Mouse (Mus musculus): ENCODE measurements around the gene Ptprm.

The Ptprm gene

DNA sequence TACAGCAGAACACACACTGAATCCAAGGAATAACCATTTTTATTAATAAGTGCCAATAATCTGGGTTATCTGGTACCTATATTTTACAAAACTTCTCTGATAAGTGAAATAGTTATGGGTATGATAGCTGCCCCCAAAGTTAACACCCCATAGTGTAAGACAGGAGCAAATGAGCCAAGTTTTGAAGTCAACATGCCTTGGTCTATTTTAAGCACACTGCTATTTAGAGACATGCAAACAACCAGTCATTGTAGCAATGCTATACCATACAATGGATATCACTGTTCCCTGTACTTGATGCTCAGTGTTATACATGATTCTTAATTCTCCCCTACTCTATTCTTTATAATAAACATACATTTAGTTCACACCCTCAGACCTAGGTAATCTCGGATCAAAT, 366.2 kb downstream of the Ptprm start:
- DNase-seq (ENCODE audit: low read depth): no peak

DNA sequence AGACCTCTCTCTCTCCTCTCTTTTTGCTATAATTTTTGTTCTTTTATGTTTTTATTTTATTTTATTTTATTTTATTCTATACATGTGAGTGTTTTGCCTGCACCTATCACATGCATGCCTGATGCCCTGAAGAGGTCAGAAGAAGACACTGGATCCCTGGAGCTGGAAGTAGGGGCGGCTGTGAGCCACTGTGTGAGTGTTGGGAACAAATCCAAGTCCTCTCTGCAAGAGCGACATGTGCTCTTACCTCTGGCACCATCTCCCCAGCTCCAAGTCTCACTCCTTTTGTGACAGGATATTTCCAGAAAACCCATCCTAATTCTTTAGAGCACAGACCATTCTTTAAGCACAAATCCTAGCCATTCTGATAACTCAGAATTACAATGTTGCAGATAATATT, 372.6 kb downstream of the Ptprm start:
- DNase-seq (ENCODE audit: low read depth): no peak

DNA sequence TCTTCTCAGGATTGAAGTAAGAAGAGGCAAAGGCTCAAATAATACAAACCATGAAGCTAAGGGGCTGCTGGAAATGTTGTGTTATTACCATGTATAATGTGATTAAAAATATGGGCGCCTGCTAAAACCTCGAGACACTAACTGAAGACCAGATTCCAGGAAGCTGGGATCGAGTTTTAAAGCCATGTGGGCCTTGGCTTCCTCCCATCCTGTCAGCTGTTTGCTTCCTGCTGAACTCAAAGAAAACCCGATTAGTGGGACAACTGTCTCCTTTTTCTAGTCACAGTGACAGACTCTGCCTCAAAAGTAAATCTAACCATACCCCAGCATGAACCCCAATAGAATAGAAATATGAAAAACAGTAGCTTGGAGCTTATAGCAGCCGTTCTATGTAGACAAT, 374.3 kb downstream of the Ptprm start:
- DNase-seq (ENCODE audit: low read depth): no peak

DNA sequence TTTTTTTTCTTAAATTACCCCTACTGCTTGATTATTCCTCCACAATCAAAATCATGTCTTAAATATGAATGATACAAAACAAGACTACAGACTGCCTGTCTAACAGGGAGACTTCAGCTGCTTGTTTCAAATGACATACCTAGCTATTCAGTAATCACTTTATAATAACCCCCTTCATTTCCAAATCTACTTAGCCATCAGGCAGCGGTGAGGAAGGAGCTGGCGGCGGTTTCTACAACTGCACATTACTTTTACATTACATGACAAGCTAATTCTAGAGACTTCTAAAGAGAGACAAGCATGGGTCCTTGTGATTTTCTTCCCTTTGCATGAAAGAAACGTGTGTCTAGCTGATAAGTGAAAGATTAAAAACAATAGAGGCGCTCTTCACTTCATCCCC, 377.8 kb downstream of the Ptprm start:
- DNase-seq (ENCODE audit: low read depth): no peak

DNA sequence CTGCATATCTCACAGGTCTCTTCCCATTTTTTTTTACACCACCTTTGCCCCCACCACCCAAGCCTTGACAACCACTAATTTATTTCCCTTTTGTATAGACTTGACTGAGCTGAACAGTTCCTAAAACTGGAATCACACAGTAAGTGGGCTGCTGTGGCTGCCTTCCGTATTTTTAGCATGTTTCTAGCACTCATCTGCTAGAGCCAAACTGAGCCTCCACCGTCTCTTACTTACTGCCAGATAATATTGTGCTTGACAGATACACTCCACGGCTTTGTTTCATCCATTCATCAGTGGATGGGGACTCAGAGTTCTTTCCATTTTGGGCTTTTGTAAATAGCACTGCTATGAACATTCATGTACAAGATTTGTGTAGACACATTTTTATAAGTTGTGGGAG, 381.3 kb downstream of the Ptprm start:
- no peak for DNase-seq (ENCODE audit: low read depth)

DNA sequence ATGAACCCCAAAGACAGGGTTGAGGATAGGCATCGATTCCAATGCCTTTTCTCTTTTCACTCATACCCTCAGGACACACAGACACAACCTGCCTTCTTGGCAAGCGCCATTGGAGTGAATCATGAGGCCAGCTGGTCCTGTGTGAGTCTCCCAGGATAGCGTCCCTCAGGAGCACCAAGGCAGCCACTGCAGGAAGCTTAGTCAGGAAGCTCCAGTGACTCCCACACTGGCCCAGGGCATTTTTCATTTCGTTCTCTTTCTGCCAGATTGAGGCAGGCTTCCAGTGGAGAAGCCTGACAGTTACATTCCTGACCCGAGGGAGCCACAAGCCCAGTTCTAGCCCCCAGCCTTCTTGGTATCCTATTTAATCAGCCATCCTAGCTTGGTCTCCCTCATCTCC, 393.3 kb downstream of the Ptprm start:
- DNase-seq (ENCODE audit: low read depth): no peak

DNA sequence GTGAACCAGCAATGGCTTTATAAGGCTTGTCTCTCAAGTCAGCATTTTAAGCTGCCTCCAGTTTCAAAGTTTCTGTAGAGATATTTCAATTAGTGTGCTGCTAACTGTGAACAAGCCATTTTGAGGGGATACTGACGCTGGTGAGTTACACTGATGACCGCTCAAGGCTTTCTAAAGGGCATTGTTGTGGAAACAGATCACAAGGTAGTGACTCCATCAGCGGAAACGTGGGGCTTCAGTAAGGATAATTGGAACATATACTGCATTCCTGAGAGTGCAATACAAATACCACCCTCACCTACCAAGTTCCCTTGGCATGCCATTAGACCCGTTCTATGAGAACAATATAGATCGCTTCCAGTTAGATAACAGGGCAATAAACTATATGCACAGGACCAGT, 393.7 kb downstream of the Ptprm start:
- no peak for DNase-seq (ENCODE audit: low read depth)

DNA sequence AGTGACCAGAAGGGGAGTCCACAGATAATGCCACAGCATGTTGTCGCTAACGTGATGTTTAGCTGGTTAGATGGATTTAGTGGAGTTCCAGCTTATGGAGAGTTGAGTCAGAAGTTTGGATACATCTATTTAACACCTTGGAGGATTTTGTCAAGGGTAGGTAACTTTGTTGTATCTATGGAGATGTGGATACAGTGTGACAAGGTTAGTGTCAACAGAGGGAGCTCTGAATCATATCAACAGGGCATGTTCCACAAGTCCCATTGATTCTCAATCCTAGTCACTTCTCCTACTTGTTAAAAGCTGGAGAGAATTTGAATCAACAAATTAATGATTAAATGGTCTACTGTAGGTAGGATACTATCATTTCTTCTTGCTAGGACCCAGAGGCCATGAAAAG, 394.4 kb downstream of the Ptprm start:
- DNase-seq (ENCODE audit: low read depth): no peak

DNA sequence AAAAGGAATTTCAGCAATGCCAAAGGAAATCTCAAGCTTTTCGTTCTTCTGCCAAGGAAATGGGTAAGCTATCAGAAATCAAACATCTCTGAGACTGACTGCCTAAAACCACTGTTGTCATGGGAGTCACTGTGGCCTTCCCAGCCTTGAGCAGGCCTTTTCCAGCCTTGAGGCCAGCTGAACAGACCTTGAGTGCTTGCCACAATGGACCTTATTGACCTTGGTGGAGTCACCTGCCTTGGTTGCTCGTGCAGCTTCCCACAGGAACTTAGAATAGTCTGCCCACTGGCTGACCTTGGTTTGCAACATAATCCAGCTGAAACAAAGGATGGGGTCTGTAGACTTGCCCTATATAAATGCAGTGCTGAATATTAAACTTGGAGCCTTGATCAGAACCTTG, 395.5 kb downstream of the Ptprm start:
- DNase-seq (ENCODE audit: low read depth): no peak

DNA sequence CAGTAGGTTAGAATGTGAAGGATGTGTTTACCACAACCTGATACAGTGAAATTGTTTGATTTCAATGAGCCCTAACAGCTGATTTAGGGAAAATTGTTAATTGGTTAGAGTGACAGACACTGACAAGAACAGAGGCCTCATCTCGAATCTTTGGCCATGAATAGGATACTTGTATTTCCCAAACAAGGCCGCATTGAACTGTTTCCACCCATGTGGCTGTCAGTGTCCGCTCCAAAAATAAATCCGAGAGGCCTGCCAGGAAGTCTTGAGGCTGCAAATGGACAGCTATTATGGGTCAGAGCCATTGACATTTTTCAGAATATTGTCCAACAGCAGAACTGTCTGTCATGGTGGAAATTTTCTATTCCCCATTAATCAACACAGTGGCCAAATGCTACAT, 409.8 kb downstream of the Ptprm start:
- DNase-seq (ENCODE audit: low read depth): no peak

DNA sequence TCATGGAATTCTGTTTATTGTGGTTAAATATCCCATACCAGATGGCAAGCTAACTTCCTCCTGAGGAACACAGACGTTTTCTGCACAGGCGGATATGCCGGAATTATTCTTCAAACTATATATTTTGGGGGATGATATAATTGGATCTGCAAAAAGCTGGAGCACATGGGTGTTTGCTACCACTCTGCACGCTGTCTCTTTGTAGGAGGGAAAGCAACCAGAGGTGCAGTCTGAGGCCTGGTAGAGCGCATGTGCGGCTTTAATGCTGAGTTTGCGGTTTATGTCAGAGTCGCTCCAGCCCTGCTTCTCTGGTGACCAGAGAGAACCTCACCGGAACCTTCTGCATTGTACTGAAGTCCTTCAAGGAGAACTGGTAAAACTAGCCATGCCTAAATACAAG, 410.7 kb downstream of the Ptprm start:
- DNase-seq (ENCODE audit: low read depth): no peak

DNA sequence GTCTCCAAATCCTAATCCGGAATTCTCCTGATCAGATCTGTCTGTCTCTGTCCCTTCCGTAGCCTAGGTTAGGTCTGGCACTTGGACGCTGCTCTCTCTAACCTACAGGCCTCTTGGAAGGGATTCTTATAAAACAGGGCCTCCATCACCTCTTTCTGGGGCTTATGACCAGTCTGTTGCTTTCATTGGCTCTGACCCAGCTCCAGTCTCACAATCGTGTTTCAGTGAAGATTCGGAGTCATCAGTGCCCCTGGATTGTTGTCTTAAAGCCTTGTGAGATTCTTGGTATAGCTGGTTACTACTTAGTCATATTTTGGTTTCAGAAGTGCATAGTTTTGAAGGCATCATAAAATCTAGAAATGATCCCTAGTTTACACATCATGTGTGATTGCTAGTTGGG, 428.6 kb downstream of the Ptprm start:
- DNase-seq (ENCODE audit: low read depth): no peak

DNA sequence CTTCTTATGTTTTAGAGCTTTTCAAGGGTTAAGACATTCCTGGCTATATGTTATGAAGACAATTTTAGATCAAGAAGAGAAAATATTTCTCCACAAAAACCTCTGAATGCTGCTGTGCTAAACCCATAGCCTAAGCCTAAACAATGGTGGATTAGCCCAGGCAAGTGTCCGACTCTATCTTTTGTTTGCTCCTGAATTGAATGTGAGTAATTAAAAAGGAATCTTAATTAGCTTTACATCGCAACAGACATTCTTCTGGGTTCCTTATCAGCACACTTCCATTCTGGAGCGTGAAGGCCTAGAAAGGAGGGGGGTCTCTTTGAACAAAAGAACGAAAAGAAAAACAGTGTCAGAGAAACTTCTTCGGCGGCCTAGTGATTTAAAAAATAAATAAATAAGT, 439.6 kb downstream of the Ptprm start:
- no peak for DNase-seq (ENCODE audit: low read depth)

DNA sequence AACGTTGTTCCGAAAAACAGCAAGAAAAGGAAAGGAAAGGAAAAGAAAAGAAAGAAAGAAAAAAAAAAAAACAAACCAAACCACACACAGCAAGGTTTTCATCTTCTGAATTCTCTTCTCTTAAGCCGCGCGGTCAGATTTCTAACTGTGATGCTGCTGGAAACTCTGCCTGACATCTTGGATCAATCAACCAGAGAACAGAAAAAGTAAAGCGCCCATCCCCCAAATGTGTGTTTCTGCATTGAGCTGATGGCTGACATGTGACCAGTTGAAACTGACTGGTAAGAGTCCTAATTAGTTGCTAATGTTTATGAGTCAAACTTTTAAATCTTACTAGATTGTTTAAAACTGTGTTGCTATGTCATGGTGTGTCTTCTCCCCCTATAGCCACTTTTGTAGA, 441.7 kb downstream of the Ptprm start:
- no peak for DNase-seq (ENCODE audit: low read depth)

DNA sequence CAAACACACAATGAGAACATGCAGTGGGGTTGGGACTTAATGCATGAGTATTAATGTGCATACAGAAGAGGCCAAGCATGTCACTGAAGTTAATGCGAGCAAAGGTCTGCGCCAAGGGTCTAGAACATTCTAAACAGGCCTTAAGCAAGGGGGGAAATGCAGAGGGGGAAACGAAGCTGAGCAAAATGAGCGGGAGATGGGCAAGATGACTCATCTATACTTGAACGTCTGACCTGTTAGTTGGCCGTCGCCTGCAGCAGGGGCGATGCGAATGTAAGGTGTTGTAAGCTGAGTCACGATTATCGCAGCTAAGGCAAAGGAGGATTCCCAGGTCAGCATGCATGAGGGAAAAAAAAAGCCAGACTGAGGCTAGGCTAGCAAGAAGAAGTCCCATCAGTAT, 442.1 kb downstream of the Ptprm start:
- DNase-seq (ENCODE audit: low read depth): no peak

DNA sequence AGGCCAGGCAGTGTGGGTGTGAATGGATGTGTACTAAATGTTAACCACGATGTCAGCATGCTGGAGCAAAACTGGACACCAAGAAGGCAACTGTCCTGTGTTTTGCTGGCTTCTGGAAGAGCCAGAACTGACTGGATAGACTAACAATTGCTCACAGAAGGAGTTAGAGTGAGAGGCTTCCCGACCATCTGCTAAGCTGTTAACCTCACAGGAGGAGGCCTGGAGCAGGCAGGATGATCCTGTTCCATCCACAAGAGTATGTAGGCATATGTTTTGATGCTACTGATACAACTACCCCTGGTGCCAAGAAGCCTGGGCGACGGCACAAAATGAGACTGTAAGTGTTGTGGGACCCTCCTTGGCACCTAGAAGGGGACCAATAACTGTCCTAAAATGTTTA, 444.4 kb downstream of the Ptprm start:
- no peak for DNase-seq (ENCODE audit: low read depth)

DNA sequence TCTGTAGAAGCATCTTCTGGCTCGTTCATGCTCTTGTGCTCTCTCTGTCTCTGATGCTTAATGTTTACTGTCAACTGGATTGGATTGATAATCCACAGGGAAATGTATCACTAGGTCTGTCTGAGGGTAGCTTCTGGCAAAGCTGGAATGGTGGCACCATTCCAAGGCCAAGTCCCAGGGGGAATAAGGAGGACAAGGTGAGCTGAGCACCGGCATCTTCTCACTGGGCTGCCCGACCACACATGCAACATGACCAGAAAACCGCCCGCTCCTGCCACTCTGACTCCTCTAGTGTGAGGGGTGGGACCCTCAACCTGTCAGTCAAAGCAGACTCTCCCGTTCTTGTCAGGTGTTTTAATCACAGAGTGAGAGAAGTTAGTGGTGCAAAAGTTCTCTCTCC, 445.3 kb downstream of the Ptprm start:
- DNase-seq (ENCODE audit: low read depth): no peak

DNA sequence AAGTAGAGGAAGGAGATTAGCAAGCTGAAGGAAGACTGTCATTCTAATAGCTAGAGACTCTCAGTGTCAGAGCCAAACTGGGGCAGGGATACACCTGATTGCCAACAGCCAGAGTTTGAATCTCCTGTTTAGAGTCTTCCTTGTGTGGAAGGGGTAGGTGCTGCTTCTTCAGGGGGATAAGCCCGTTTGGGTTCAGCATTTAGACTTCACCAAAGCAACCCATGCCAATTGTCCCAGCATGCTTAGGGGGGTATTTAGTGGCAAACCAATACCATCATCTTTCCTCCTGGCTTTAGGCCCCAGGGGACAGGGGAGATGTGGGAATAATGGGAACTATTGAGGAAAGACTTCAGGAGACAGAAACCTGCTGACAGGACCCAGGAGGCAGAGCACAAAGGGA, 460.1 kb downstream of the Ptprm start:
- no peak for DNase-seq (ENCODE audit: low read depth)

DNA sequence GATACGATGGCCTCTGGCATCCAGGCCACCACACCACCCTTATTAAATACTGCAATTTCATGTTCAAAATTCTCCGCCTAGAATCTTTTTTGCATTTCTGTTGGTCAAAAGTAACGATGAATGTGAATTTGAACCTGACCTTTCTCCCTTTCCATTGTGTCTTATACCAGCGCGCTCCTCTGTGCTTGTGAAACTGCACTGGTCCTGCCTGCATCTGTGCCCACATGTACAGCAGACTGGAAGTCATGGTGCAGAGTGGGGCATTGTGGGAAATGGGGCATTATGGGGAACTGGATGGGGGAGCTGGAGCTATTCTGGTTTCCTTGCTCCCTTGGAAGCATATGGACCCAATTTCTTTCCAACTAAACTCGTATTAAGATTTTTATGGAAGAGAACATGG, 462.3 kb downstream of the Ptprm start:
- DNase-seq (ENCODE audit: low read depth): no peak

DNA sequence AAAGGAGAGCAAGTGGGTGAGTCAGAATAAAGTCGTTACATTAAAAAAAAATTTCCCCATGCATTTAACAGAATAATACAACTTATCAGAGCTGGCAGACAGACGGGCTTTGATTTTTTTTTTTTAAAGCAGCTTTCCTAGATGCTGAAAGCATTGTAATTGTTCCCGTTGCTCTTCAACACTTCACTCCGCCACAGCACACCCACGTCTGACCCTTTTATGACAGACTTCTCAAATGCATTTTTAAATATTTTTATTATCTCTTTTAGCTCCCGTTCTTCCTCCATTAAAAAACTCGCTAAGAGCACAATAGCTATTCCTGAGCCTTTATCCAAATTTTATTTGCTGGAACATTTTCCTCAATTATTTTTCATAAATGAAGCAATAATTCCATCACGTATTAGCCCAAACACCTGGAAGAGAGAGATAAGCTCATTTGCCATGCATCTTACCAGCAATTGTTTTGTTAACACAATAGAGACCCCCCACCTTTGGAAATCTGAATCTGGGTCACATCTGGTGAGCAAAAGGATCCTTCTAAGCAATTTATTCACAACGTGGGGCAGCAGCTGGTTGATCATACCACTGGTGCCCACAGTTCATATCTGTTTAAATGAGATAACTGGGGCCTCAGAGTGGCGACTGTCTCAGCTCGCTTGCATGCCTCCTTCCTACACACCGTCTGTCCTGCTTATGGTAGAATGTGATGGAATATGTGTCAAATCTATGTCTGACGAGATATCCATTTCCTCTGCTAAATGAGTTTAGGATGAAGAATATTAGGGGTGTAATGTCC, 463.0 kb downstream of the Ptprm start:
- no peak for DNase-seq (ENCODE audit: low read depth)

DNA sequence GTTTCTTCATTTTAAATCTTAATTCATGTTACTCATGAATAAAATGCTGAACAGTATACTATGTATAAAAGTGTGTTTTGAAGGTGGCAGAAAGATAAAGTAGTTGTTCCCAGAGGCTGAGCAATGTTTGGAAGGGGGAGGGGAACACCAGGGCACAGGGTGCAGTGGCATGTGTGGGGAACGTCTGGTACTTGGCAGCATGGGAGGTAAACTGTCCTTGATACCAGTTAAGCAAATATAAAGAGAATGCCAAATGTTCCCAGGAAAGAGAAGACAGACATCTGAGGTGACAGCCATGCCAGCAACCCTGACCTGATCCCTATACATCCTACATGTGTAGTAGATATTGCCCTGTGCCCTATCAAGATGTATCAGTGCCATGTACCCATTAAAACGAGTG, 472.0 kb downstream of the Ptprm start:
- DNase-seq (ENCODE audit: low read depth): no peak

DNA sequence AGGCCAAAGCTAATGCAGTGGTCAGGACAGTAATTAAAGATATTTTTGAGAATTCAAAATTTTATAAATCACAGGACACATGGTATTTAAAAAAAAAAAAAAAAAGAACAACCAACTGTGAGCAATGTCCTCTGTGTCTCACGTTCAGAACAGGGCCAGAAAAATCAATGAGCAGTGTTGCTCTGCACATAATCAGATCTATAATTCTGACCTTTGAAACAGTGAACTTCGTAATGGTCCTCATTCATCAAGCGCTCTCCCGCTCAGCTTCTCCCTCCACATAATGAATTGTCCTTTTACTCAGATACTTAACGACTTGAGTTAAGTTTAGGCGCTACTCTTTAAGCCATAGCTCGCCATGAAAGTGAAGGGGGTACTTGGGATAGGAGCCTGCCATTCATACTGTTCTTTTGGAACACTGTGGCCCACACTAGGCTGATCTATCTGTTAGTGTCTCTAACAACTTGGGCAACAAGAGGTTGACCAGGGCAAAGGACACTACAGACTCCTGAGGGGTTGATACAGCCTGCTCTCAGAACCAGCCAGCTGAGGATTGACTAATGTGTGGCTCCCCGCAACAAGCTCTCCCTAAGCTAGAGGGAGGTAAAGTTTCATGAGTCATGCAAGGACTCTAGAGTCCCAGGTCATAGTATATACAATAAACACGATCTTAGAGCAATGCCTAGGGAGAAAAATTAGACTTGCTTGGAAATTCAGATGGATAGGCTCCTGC, 473.1 kb downstream of the Ptprm start:
- DNase-seq (ENCODE audit: low read depth): no peak

DNA sequence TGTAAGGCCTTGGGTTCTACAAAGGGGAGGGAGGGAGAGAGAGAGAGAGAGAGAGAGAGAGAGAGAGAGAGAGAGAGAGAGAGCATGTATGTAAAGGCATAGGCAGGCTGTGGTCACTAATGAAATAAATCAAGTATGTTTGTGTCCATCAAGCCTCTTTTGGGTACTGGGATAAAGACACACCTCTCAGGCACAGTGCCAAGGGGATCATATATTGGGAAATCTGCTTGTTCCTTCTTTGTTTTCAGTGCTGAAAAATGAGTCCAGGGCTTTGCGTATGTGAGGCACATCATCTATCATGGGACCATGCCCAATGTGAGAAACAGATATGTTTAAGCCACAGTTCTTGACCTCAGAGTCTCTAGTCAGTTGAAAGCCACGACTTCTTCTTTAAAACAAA, 475.1 kb downstream of the Ptprm start:
- DNase-seq (ENCODE audit: low read depth): no peak

DNA sequence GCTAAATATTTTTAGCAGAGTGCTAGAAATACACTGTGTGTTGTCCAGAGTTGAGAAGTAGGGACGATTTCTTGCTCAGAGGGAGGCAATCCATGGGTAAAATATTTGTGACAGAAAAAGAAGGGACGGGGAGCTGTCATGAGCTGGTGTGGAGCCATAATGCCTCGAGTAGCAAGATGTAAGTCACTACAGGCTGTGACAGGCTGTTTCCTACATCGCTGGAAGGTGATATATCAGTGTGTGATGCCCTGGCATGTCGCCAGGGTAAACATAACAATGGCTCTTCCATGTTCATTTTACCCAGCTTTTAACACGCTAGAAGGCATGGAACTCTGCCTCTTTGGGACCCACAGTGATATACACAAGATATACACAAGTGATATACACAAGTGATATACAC, 476.7 kb downstream of the Ptprm start:
- DNase-seq (ENCODE audit: low read depth): no peak

Data from 416B (cell line).